Mouse (Mus musculus) E14TG2a.4 (cell line): Measurements from ENCODE around the gene Tmem143.

Source experiments
- CTCF ChIP-seq: conservative IDR thresholded peaks from 2 replicates; pipeline ENCODE4 v1.5.1; 2014; ENCODE audit warnings: low read length
- NANOG ChIP-seq: IDR thresholded peaks from 2 replicates; pipeline ENCODE4 v1.6.1; 2014; ENCODE audit warnings: borderline replicate concordance, low read length, mixed read lengths
- POU5F1 ChIP-seq: IDR thresholded peaks from 2 replicates; pipeline ENCODE4 v1.6.1; 2014; ENCODE audit warnings: low read length, borderline replicate concordance

- TF ChIP-seq NANOG: no peak
- TF ChIP-seq CTCF: no peak
- TF ChIP-seq POU5F1: no peak
Observed at GRCm38 (mm10) chr7:45916056-45917003, 19.6 kb downstream of the Tmem143 start.
